Mouse (Mus musculus): ENCODE data around the gene Rpl11.
A peak's percentile ranks its signal among the peaks of the same experiment; 100 is the strongest.
"Not testable (repeated sequence)": the region's sequence is repeated elsewhere in the genome, so short reads cannot be mapped to it uniquely, and the experiment has no call there.

The Rpl11 gene

GRCm38 (mm10) chr4:136053247-136053596 is at the start of gene Rpl11:
TSS of gene Rpl11 (minus strand) at chr4:136053428.
- peak; percentile 98 for DNase-seq (ENCODE audit: low spot score)

GRCm38 (mm10) chr4:136101753-136102152 is 48.5 kb upstream of the Rpl11 start:
- DNase-seq (ENCODE audit: low spot score): not testable (repeated sequence)

GRCm38 (mm10) chr4:136100396-136101070 is 47.3 kb upstream of the Rpl11 start:
- DNase-seq (ENCODE audit: low spot score): no peak

GRCm38 (mm10) chr4:136098446-136098845 is 45.2 kb upstream of the Rpl11 start:
- no peak for DNase-seq (ENCODE audit: low spot score)

GRCm38 (mm10) chr4:136096446-136097113 is 43.4 kb upstream of the Rpl11 start:
- DNase-seq (ENCODE audit: low spot score): no peak

- no peak for DNase-seq (ENCODE audit: low spot score)
Measured at GRCm38 (mm10) chr4:136095490-136096105, 42.4 kb upstream of the Rpl11 start.

GRCm38 (mm10) chr4:136094519-136095219 is 41.4 kb upstream of the Rpl11 start:
- no peak for DNase-seq (ENCODE audit: low spot score)

GRCm38 (mm10) chr4:136092498-136092897 is 39.3 kb upstream of the Rpl11 start:
- no peak for DNase-seq (ENCODE audit: low spot score)

GRCm38 (mm10) chr4:136091346-136091745 is 38.1 kb upstream of the Rpl11 start:
- DNase-seq (ENCODE audit: low spot score): no peak

GRCm38 (mm10) chr4:136089748-136090583 is 36.7 kb upstream of the Rpl11 start:
- no peak for DNase-seq (ENCODE audit: low spot score)

- no peak for DNase-seq (ENCODE audit: low spot score)
Measured at GRCm38 (mm10) chr4:136088971-136089747, 35.9 kb upstream of the Rpl11 start.

- DNase-seq (ENCODE audit: low spot score): no peak
Measured at GRCm38 (mm10) chr4:136088364-136088763, 35.1 kb upstream of the Rpl11 start.

- DNase-seq (ENCODE audit: low spot score): no peak
Measured at GRCm38 (mm10) chr4:136087261-136087660, 34.0 kb upstream of the Rpl11 start.

- DNase-seq (ENCODE audit: low spot score): no peak
Measured at GRCm38 (mm10) chr4:136084840-136085239, 31.6 kb upstream of the Rpl11 start.

GRCm38 (mm10) chr4:136083269-136084105 is 30.3 kb upstream of the Rpl11 start:
- DNase-seq (ENCODE audit: low spot score): no peak

- no peak for DNase-seq (ENCODE audit: low spot score)
Measured at GRCm38 (mm10) chr4:136081729-136082128, 28.5 kb upstream of the Rpl11 start.

GRCm38 (mm10) chr4:136078649-136079048 is 25.4 kb upstream of the Rpl11 start:
- no peak for DNase-seq (ENCODE audit: low spot score)

- no peak for DNase-seq (ENCODE audit: low spot score)
Measured at GRCm38 (mm10) chr4:136076776-136077538, 23.7 kb upstream of the Rpl11 start.

- DNase-seq (ENCODE audit: low spot score): peak; percentile 93
Measured at GRCm38 (mm10) chr4:136071178-136071714, 18.0 kb upstream of the Rpl11 start.
